Mouse (Mus musculus) stomach, postnatal 0 days (tissue): ENCODE results near the gene Fam3c.

Experiments used
- CTCF ChIP-seq: IDR thresholded peaks from 2 replicates; pipeline ENCODE4 v1.5.1; 2016; ENCODE audit warnings: antibody characterized with exemption, low read depth, mild to moderate bottlenecking, moderate library complexity
- EP300 ChIP-seq: optimal IDR thresholded peaks from 2 replicates; pipeline ENCODE3; 2016; ENCODE audit warnings: antibody characterized with exemption

- no peak for TF ChIP-seq CTCF
- TF ChIP-seq EP300 = no peak
These were observed 4.5 kb downstream of the Fam3c start for GRCm38 (mm10) chr6:22351551-22351950.
